8 mouse cellular contexts compared by ENCODE assay signal in genomic region chr12:52504331-52505181, GRCm38 (mm10). TPM values are rescaled to one million over a fixed set of nuclear protein-coding genes. Genes with fewer than 3 reads are reported as not detected.
DNase-seq lines count a peak whose midpoint lies in the region; ATAC-seq and TF ChIP-seq lines count a peak whose summit lies in the region.

No protein-coding gene starts in this region.

- no peaks in the 10 kb centered on the region for H3K9me3 ChIP-seq in embryonic facial prominence, embryonic 10.5 days
- no peaks in the 10 kb centered on the region for H3K9me3 ChIP-seq in midbrain, embryonic 16.5 days (replicated peaks; ENCODE audit: control insufficient read depth, low read length, poor library complexity, severe bottlenecking)

- H3K36me3 ChIP-seq in embryonic facial prominence, embryonic 10.5 days (replicated peaks), result peaks cover 10% of the 10 kb centered on the region
- no peaks in the 10 kb centered on the region for H3K36me3 ChIP-seq in kidney, adult 2 months (ENCODE audit: control insufficient read depth, insufficient read depth, low read length)
- no peaks in the 10 kb centered on the region for H3K36me3 ChIP-seq in midbrain, embryonic 16.5 days (ENCODE audit: control insufficient read depth, insufficient read depth, low read length)

- under 1% methylated on average over 74 of the region's 78 CpGs for WGBS in embryonic facial prominence, embryonic 10.5 days
- under 1% methylated on average over 76 of the region's 78 CpGs for WGBS in kidney, adult 2 months
- under 1% methylated on average over 53 of the region's 78 CpGs for WGBS in midbrain, embryonic 16.5 days

- TF ChIP-seq CTCF in kidney, adult 2 months (conservative IDR thresholded peaks at IDR 0.05; ENCODE audit: insufficient read depth, insufficient read length, low read depth, low read length), result no peak

- DNase-seq in 3T3-L1 (ENCODE audit: low read depth, low spot score) (peak; percentile 63), WW6 (ENCODE audit: low read depth, low spot score) (peak; percentile 26), liver (peak; percentile 64)
- peak; percentile 82 for DNase-seq in embryonic facial prominence, embryonic 10.5 days (ENCODE audit: low spot score)
- peak; percentile 53 for DNase-seq in heart, adult 8-10 months (ENCODE audit: low spot score)
- DNase-seq in kidney, adult 2 months, result peak; percentile 61
- peak; percentile 33 for DNase-seq in telencephalon, adult 2 months (ENCODE audit: low read depth, low spot score)

- H3K4me2 ChIP-seq in midbrain, embryonic 16.5 days (ENCODE audit: low read length), result peak overlapping the region; percentile 62

- H3K27me3 ChIP-seq in embryonic facial prominence, embryonic 10.5 days (replicated peaks; ENCODE audit: low read depth, poor library complexity, severe bottlenecking), result no peaks in the 10 kb centered on the region
- H3K27me3 ChIP-seq in kidney, adult 2 months (replicated peaks; ENCODE audit: control insufficient read depth, insufficient read depth, low read length), result no peaks in the 10 kb centered on the region
- H3K27me3 ChIP-seq in midbrain, embryonic 16.5 days (ENCODE audit: control insufficient read depth, insufficient read depth, low read depth, low read length), result no peaks in the 10 kb centered on the region

- peaks cover 25% of the 10 kb centered on the region for H3K4me1 ChIP-seq in embryonic facial prominence, embryonic 10.5 days
- H3K4me1 ChIP-seq in kidney, adult 2 months (ENCODE audit: control insufficient read depth, insufficient read depth, low read length), result no peaks in the 10 kb centered on the region
- H3K4me1 ChIP-seq in midbrain, embryonic 16.5 days (ENCODE audit: control insufficient read depth, insufficient read depth, low read length), result peaks cover 18% of the 10 kb centered on the region

- H3K9ac ChIP-seq in midbrain, embryonic 16.5 days (ENCODE audit: low read depth, low read length), result peak overlapping the region; percentile 97

- peak overlapping the region; percentile 99 for H3K4me3 ChIP-seq in embryonic facial prominence, embryonic 10.5 days
- H3K4me3 ChIP-seq in kidney, adult 2 months (ENCODE audit: insufficient read depth, low read depth, low read length), result peak overlapping the region; percentile 90
- peak overlapping the region; percentile 97 for H3K4me3 ChIP-seq in midbrain, embryonic 16.5 days (ENCODE audit: low read depth, low read length)

- peak; percentile 43 for ATAC-seq in midbrain, embryonic 16.5 days

- peak overlapping the region; percentile 100 for H3K27ac ChIP-seq in embryonic facial prominence, embryonic 10.5 days (replicated peaks)
- peak overlapping the region; percentile 95 for H3K27ac ChIP-seq in kidney, adult 2 months (ENCODE audit: insufficient read depth, low read depth, low read length)
- peak overlapping the region; percentile 99 for H3K27ac ChIP-seq in midbrain, embryonic 16.5 days (ENCODE audit: low read length)

- no peak for TF ChIP-seq POLR2A in kidney, adult 2 months (IDR thresholded peaks at IDR 0.05; ENCODE audit: low read depth, low read length)

RNA-seq across cellular contexts. Expression of gene Arhgap5, which starts 0.8 kb away (rescaled TPM):
- 43.2 TPM in 2 replicates for polyA plus RNA-seq in embryonic facial prominence, embryonic 10.5 days (2016; fragmentation: Nextera tagmentation; extraction: Ambion mirVana)
- 10 to 100 TPM; 69.3 to 74.4 (median 71.9) TPM for total RNA-seq in heart, adult 8-10 months (2022)
- polyA plus RNA-seq in kidney, adult 2 months (2012; rRNA removed), result 6.1 and 9.9 TPM in 2 replicates
- 35.0 and 36.4 TPM in 2 replicates for polyA plus RNA-seq in midbrain, embryonic 16.5 days (2015; fragmentation: Nextera tagmentation; extraction: Ambion mirVana)

Comparison
In these comparisons a context has a peak if more than half of its experiments do, and no peak if none do; other contexts are left out.
1. Peak in every context shown above with its lines: DNase-seq, ATAC-seq, H3K4me3 ChIP-seq and H3K27ac ChIP-seq.
2. DNase-seq: peak in every context shown above with its lines; median percentile 82 in embryonic facial prominence, embryonic 10.5 days; 64 in liver; 63 in 3T3-L1; 61 in kidney, adult 2 months; 53 in heart, adult 8-10 months; 33 in telencephalon, adult 2 months; 26 in WW6.